Mouse (Mus musculus) lung, postnatal 0 days (tissue): ENCODE measurements around the gene Itgb3.

ENCODE experiments used
- CTCF ChIP-seq: IDR thresholded peaks from 2 replicates; pipeline ENCODE4 v1.5.1; 2016; ENCODE audit warnings: antibody characterized with exemption, mild to moderate bottlenecking
- EP300 ChIP-seq: IDR thresholded peaks from 2 replicates; pipeline ENCODE4 v1.6.1; 2016; ENCODE audit warnings: antibody characterized with exemption, mild to moderate bottlenecking, control low read depth

- no peak for TF ChIP-seq CTCF
- peak; percentile 99 for TF ChIP-seq EP300
These were observed 10.9 kb downstream of the Itgb3 start for GRCm38 (mm10) chr11:104618638-104619076.
